Mouse (Mus musculus) liver, embryonic 15.5 days (tissue): ENCODE data around the gene Rnf207. TPM values are rescaled to one million over a fixed set of nuclear protein-coding genes. Genes with fewer than 3 reads are reported as not detected.

Experiments
- ATAC-seq: fragments of 200-750 bp; cut with Nextera tagmentation; 2 replicates; pipeline ENCODE4 v1.8.0; 2017; ENCODE audit warnings: moderate number of reproducible peaks, mild to moderate bottlenecking, moderate library complexity; ENCODE audit not compliant: insufficient read depth
- H3K27ac ChIP-seq: fragments of 300-500 bp; sonication (generic); replicated peaks from 2 replicates; pipeline ENCODE4 v1.5.1; 2015; ENCODE audit warnings: mild to moderate bottlenecking, inconsistent platforms
- H3K27me3 ChIP-seq: fragments of 300-500 bp; sonication (generic); 2 replicates; pipeline ENCODE4 v1.6.1; 2015; ENCODE audit warnings: mild to moderate bottlenecking, inconsistent platforms
- H3K36me3 ChIP-seq: fragments of 300-500 bp; sonication (generic); replicated peaks from 2 replicates; pipeline ENCODE4 v1.6.1; 2015; ENCODE audit warnings: moderate library complexity, mild to moderate bottlenecking, inconsistent platforms
- H3K4me1 ChIP-seq: fragments of 300-500 bp; sonication (generic); replicated peaks from 2 replicates; pipeline ENCODE4 v1.6.1; 2015; ENCODE audit warnings: inconsistent platforms
- H3K4me2 ChIP-seq: fragments of 300-500 bp; sonication (generic); 2 replicates; pipeline ENCODE4 v1.6.1; 2015; ENCODE audit warnings: moderate library complexity, mild to moderate bottlenecking, inconsistent platforms
- H3K4me3 ChIP-seq: fragments of 300-500 bp; sonication (generic); replicated peaks from 2 replicates; pipeline ENCODE4 v1.5.1; 2015; ENCODE audit warnings: mild to moderate bottlenecking, inconsistent platforms
- H3K9ac ChIP-seq: fragments of 300-500 bp; sonication (generic); 2 replicates; pipeline ENCODE4 v1.6.1; 2015; ENCODE audit warnings: moderate library complexity, mild to moderate bottlenecking, inconsistent platforms
- H3K9me3 ChIP-seq: fragments of 300-500 bp; sonication (generic); replicated peaks from 2 replicates; pipeline ENCODE4 v1.6.1; 2016; ENCODE audit warnings: inconsistent platforms
- WGBS: fragments of 180-500 bp; shearing (Covaris S2); methylation state at CpG from one replicate; pipeline ENCODE4 v1.1.7; 2015; ENCODE audit warnings: mixed read lengths; ENCODE audit not compliant: insufficient replicate concordance; 5-methylcytosine and 5-hydroxymethylcytosine counted together
- polyA plus RNA-seq: library from polyadenylated mRNA; unstranded; fragments of >200 nt; fragmentation: Nextera tagmentation; extraction: Ambion mirVana; gene quantifications from 2 replicates; pipeline ENCODE4 v1.2.1, GENCODE M21; 2015

Gene Rnf207
- polyA plus RNA-seq, 1 experiment from 2014 or later = 0.08 TPM

GRCm38 (mm10) chr4:152305991-152306390, 12.8 kb downstream of the Rnf207 start:
- peaks cover 36% of the 10 kb centered on the region for H3K36me3 ChIP-seq
- ATAC-seq = no peak

DNA sequence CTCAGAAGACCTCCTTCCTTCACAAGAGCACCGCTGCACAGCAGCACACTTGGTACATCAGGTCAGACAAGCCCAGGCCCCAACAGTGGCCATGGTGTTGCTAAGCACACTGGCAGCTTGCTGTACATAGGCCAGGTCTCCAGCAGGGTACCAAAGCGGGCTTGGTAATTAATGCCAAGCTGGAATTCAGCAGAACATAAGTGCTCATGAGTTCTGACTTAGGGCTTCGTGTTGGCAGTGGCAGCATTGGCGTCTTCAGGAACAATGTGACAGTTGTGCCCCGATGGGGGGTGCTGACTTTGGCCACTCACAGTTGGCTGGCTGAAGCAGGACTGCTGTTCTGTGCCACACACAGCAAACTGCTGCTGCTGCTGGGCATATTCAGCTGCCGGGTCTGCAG, 14.1 kb downstream of the Rnf207 start:
- 80% methylated on average over 6 of the region's 6 CpGs for WGBS
- no peak overlapping the region for H3K27ac ChIP-seq

More at GRCm38 (mm10) chr4:152305991-152306390, 12.8 kb downstream of the Rnf207 start:
- no peaks in the 10 kb centered on the region for H3K9me3 ChIP-seq
- no peak overlapping the region for H3K27ac ChIP-seq
- peaks cover 12% of the 10 kb centered on the region for H3K27me3 ChIP-seq
- no peak overlapping the region for H3K4me3 ChIP-seq
- H3K4me2 ChIP-seq = no peak overlapping the region
- WGBS = 66% methylated on average over 6 of the region's 6 CpGs
- no peak overlapping the region for H3K9ac ChIP-seq
- H3K4me1 ChIP-seq = no peaks in the 10 kb centered on the region

DNA sequence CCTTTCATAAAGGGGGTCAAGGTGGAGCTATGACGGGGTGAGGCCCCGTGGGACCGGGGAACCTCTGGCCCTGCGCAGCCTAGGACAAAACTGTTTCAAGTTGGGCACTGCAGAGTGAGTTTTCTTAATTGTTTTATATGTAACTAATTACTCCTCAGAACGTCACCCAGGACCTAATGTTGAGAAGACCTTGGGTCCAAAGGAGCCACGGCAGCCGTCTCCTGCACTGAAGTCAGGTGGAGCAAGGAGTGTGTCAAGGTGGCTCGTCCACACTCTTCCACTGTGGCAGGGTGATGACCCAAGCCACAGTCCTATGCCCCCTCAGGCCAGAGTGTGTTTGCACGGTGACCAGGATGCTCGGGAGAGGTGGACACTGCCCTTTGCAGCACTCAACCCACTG, 15.6 kb downstream of the Rnf207 start:
- no peak overlapping the region for H3K4me3 ChIP-seq
- 78% methylated on average over 10 of the region's 10 CpGs for WGBS
- H3K27ac ChIP-seq = no peak overlapping the region
- no peak overlapping the region for H3K9ac ChIP-seq
- peaks cover 9% of the 10 kb centered on the region for H3K4me1 ChIP-seq
- H3K4me2 ChIP-seq = no peak overlapping the region
- H3K27me3 ChIP-seq = no peaks in the 10 kb centered on the region
- peaks cover 50% of the 10 kb centered on the region for H3K36me3 ChIP-seq
- H3K9me3 ChIP-seq = no peaks in the 10 kb centered on the region
- no peak for ATAC-seq

More for the DNA sequence above, 14.1 kb downstream of the Rnf207 start:
- Histone ChIP-seq H3K4me1 (no peaks in the 10 kb centered on the region), H3K4me2 (no peak overlapping the region), H3K9me3 (no peaks in the 10 kb centered on the region), H3K27me3 (no peaks in the 10 kb centered on the region), H3K36me3 (peaks cover 48% of the 10 kb centered on the region), H3K9ac (no peak overlapping the region), H3K4me3 (no peak overlapping the region)
- ATAC-seq = no peak

- Histone ChIP-seq H3K9me3 (no peaks in the 10 kb centered on the region), H3K4me2 (no peak overlapping the region), H3K27me3 (no peaks in the 10 kb centered on the region), H3K4me1 (peaks cover 17% of the 10 kb centered on the region), H3K4me3 (no peak overlapping the region), H3K27ac (no peak overlapping the region), H3K36me3 (peaks cover 50% of the 10 kb centered on the region), H3K9ac (no peak overlapping the region)
- no peak for ATAC-seq
- 72% methylated on average over 11 of the region's 11 CpGs for WGBS
These were observed 16.8 kb downstream of the Rnf207 start for GRCm38 (mm10) chr4:152302012-152302411.

GRCm38 (mm10) chr4:152300375-152300774, 18.4 kb downstream of the Rnf207 start:
- peaks cover 27% of the 10 kb centered on the region for H3K4me1 ChIP-seq
- no peak overlapping the region for H3K9ac ChIP-seq
- H3K27me3 ChIP-seq = no peaks in the 10 kb centered on the region
- no peak overlapping the region for H3K27ac ChIP-seq
- no peak overlapping the region for H3K4me2 ChIP-seq
- H3K36me3 ChIP-seq = peaks cover 50% of the 10 kb centered on the region
- WGBS = 87% methylated on average over 8 of the region's 8 CpGs
- H3K9me3 ChIP-seq = no peaks in the 10 kb centered on the region
- H3K4me3 ChIP-seq = no peak overlapping the region
- ATAC-seq = no peak

- Histone ChIP-seq H3K4me2 (peak overlapping the region; percentile 95), H3K9ac (peak overlapping the region; percentile 90; the same call in 1 of the 2 replicates), H3K4me3 (no peak overlapping the region; the same call in 1 of the 2 replicates), H3K27me3 (peaks cover 9% of the 10 kb centered on the region), H3K36me3 (peaks cover 40% of the 10 kb centered on the region), H3K4me1 (peaks cover 31% of the 10 kb centered on the region), H3K9me3 (no peaks in the 10 kb centered on the region), H3K27ac (no peak overlapping the region)
- ATAC-seq = no peak
- 78% methylated on average over 14 of the region's 14 CpGs for WGBS
These were observed 20.0 kb downstream of the Rnf207 start for GRCm38 (mm10) chr4:152298836-152299235.

DNA sequence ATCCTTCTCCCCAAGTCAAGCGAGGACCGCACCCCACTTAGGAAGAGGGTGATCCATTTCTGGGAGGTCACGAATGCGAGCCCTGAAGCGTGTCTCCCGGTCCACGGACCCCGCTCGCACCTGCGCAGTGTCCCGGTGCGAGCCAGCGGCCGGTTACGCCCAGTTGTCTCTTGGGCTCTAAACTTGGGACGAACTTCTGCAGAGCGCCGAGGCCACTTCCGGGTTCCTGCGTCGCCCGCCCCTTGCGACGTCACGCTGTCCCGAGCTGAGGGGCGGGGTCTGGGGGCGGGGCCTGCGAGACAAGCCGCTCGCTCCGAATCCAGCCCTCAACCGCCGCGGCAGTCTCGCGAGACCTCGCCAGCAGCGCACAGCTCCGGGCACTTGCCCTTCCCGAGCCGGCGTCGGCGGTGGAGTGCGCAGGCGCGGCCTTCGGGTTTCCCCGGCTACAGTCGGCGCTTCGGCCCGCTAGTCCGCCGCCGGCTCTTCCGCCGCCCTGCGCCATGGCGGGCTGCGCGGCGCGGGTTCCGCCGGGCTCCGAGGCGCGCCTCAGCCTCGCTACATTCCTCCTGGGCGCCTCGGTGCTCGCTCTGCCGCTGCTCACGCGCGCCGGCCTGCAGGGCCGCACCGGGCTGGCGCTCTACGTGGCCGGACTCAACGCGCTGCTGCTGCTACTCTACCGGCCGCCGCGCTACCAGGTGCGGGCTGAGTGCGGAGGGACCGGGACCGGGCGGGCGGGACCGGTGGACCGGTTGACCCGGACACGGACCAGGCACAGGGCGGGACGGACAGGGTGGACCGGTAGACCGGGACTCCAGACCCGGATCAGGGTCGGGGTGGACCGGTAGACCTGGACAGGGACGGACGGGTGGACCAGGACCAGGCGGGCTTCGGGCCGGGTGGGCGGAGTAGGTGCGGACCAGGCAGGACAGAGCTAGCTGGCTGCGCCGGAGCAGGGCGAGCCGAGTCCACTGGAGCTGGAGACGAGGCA, 21.6 kb downstream of the Rnf207 start, which contains the start of gene Icmt:
Icmt (plus strand) TSS at position 354 of the 988 bp plus-strand sequence.
- peak within 1 kb of the TSS; percentile 90 for H3K9ac ChIP-seq
- peaks cover 31% of the 10 kb centered on the region for H3K4me1 ChIP-seq
- H3K9me3 ChIP-seq = no peaks in the 10 kb centered on the region
- H3K4me3 ChIP-seq = peak within 1 kb of the TSS; percentile 93
- H3K4me2 ChIP-seq = peak within 1 kb of the TSS; percentile 95
- ATAC-seq = peak; percentile 96
- under 1% methylated on average over 119 of the region's 119 CpGs for WGBS
- H3K27ac ChIP-seq = peak within 1 kb of the TSS; percentile 89
- H3K27me3 ChIP-seq = peaks cover 26% of the 10 kb centered on the region
- peaks cover 25% of the 10 kb centered on the region for H3K36me3 ChIP-seq

DNA sequence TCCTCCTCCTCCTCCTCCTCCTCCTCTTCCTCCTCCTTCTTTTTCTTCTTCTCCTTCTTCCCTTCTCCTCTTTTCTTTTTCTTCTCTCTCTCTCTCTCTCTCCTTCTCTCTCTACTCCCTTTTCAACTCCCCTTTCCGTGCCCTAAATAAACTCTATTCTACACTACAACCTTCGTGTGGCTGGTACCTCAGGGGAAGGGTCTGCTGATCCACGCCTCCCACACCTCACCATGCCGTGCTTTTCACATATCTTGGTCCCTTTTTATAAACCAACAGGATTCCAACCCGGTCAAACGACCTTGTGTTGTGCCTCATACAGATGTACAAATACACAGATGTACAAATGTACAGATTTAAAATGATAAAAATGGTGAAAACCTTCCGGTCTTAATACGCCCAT, 22.4 kb downstream of the Rnf207 start:
- 2% methylated on average over 8 of the region's 8 CpGs for WGBS
- H3K27ac ChIP-seq = peak overlapping the region; percentile 89
- peaks cover 31% of the 10 kb centered on the region for H3K4me1 ChIP-seq
- peaks cover 17% of the 10 kb centered on the region for H3K36me3 ChIP-seq
- H3K27me3 ChIP-seq = peaks cover 34% of the 10 kb centered on the region
- ATAC-seq = no peak
- H3K4me2 ChIP-seq = peak overlapping the region; percentile 95
- H3K9ac ChIP-seq = peak overlapping the region; percentile 66
- H3K9me3 ChIP-seq = no peaks in the 10 kb centered on the region
- H3K4me3 ChIP-seq = peak overlapping the region; percentile 93

- Histone ChIP-seq H3K9ac (0 out of 2 replicates have a peak overlapping the region, but pooled peaks have one; percentile 27), H3K4me3 (peak overlapping the region; percentile 34), H3K27ac (peak overlapping the region; percentile 89), H3K27me3 (peaks cover 39% of the 10 kb centered on the region), H3K4me2 (peak overlapping the region; percentile 95), H3K36me3 (peaks cover 13% of the 10 kb centered on the region), H3K4me1 (peaks cover 31% of the 10 kb centered on the region), H3K9me3 (no peaks in the 10 kb centered on the region)
- 5% methylated on average over 4 of the region's 4 CpGs for WGBS
- no peak for ATAC-seq
These were observed 22.9 kb downstream of the Rnf207 start for GRCm38 (mm10) chr4:152295916-152296315.

DNA sequence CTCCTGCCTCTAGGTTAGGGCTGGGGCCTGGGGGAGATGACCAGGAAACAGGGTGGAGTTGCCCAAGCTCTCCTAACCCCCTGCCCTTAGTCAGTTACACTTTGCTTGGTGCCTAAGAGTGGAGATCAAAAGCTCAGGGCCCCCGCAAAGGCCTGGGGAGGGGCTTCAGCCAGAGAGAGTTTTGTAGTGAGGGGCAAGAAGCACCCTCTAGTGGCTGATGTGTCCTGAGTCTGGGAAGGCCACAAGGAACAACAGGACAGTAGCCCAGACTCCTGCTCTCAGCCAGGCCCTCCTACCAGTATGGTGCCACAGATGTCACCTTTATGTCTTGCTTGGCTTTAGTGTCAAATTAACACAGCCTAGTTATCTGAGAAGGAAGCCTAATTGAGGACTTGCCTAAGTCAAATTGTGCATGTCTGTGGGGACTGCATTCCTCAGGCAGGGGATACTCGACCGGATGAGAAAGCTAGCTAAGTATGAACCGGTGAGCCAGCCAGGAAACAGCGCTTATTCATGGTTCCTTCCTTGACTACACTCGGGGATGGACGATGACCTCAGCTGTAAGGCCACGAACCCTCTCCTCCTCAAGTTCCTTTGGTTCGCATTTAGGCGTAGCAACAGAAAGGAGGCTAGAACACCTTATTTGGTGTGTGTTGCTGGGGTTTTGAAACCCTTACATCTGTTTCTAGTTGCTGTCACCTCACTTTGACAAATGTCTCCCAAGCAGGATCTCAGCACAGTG, 24.4 kb downstream of the Rnf207 start:
- no peak for ATAC-seq
- Histone ChIP-seq H3K27me3 (peaks cover 53% of the 10 kb centered on the region), H3K27ac (no peak overlapping the region), H3K9me3 (no peaks in the 10 kb centered on the region), H3K4me2 (no peak overlapping the region), H3K9ac (no peak overlapping the region), H3K4me3 (no peak overlapping the region), H3K4me1 (peaks cover 31% of the 10 kb centered on the region), H3K36me3 (no peaks in the 10 kb centered on the region)
- WGBS = 40% methylated on average over 10 of the region's 10 CpGs
